Mouse (Mus musculus): Measurements from ENCODE around the gene Camk1d.

DNA sequence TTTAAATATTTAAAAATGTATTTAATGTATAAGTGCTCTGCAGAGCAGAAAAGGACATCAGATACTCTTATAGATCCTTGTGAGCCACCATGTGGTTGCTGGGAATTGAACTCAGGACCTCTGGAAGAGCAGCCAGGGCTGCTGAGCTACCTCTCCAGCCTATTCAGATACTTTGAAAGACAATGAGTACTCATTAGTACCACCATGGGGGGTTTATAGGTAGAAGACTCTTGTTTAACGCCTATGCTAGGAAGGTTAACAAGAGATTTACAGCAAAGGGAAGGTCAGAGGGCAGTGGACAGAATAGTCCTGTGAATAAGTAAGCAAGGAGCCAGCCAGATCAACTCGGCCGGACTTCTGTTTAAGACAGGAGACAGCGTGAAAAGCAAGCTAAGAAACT, 357.3 kb downstream of the Camk1d start:
- TF ChIP-seq CTCF (IDR thresholded peaks at IDR 0.05; ENCODE audit: low read depth) (no peak), EP300 (IDR thresholded peaks at IDR 0.05; ENCODE audit: low read depth) (no peak)

All from liver, embryonic 14.5 days (tissue).